Mouse (Mus musculus) forebrain, embryonic 15.5 days (tissue): ENCODE measurements around the gene Adcy2. TPM values are rescaled to one million over a fixed set of nuclear protein-coding genes. Genes with fewer than 3 reads are reported as not detected.

ENCODE experiments used
- ATAC-seq: fragments of 200-750 bp; cut with Nextera tagmentation; replicated peaks from 2 replicates; pipeline ENCODE4 v1.8.0; 2017; ENCODE audit warnings: mild to moderate bottlenecking, moderate TSS enrichment, moderate library complexity
- H3K27ac ChIP-seq: fragments of 300-500 bp; sonication (generic); replicated peaks from 2 replicates; pipeline ENCODE4 v1.5.1; 2015; ENCODE audit warnings: mild to moderate bottlenecking, inconsistent platforms
- H3K27me3 ChIP-seq: fragments of 300-500 bp; sonication (generic); 2 replicates; pipeline ENCODE4 v1.6.1; 2015; ENCODE audit warnings: inconsistent platforms
- H3K36me3 ChIP-seq: fragments of 300-500 bp; sonication (generic); 2 replicates; pipeline ENCODE4 v1.6.1; 2015; ENCODE audit warnings: mild to moderate bottlenecking, inconsistent platforms
- H3K4me1 ChIP-seq: fragments of 300-500 bp; sonication (generic); 2 replicates; pipeline ENCODE4 v1.6.1; 2015; ENCODE audit warnings: inconsistent platforms
- H3K4me2 ChIP-seq: fragments of 300-500 bp; sonication (generic); replicated peaks from 2 replicates; pipeline ENCODE4 v1.6.1; 2015; ENCODE audit warnings: mild to moderate bottlenecking, inconsistent platforms
- H3K4me3 ChIP-seq: fragments of 300-500 bp; sonication (generic); 2 replicates; pipeline ENCODE4 v1.5.1; 2015; ENCODE audit warnings: mild to moderate bottlenecking, inconsistent platforms
- H3K9ac ChIP-seq: fragments of 300-500 bp; sonication (generic); replicated peaks from 2 replicates; pipeline ENCODE4 v1.6.1; 2015; ENCODE audit warnings: mild to moderate bottlenecking, inconsistent platforms
- H3K9me3 ChIP-seq: fragments of 300-500 bp; sonication (generic); 2 replicates; pipeline ENCODE4 v1.6.1; 2016; ENCODE audit warnings: inconsistent platforms
- WGBS: fragments of 180-500 bp; shearing (Covaris S2); methylation state at CpG from one replicate; pipeline ENCODE4 v1.1.7; 2015; ENCODE audit warnings: mixed read lengths; 5-methylcytosine and 5-hydroxymethylcytosine counted together
- polyA plus RNA-seq: library from polyadenylated mRNA; unstranded; fragments of >200 nt; fragmentation: Nextera tagmentation; extraction: Ambion mirVana; gene quantifications from 2 replicates; pipeline ENCODE4 v1.2.1, GENCODE M21; 2015

The Adcy2 gene
- polyA plus RNA-seq, 1 experiment from 2014 or later, result 4.2 TPM

GRCm38 (mm10) chr13:68707296-68707747, 292.0 kb downstream of the Adcy2 start:
- Histone ChIP-seq H3K4me3 (no peak overlapping the region), H3K9me3 (no peaks in the 10 kb centered on the region), H3K9ac (no peak overlapping the region; the same call in 1 of the 2 replicates), H3K27me3 (no peaks in the 10 kb centered on the region), H3K4me1 (peaks cover 11% of the 10 kb centered on the region), H3K27ac (peak overlapping the region; percentile 77), H3K4me2 (no peak overlapping the region), H3K36me3 (no peaks in the 10 kb centered on the region)
- ATAC-seq, result peak; percentile 98
- WGBS, result 35% methylated on average over 6 of the region's 6 CpGs

- WGBS, result 96% methylated on average over 2 of the region's 2 CpGs
- H3K27ac ChIP-seq, result no peak overlapping the region
- H3K9ac ChIP-seq, result no peak overlapping the region
- no peak for ATAC-seq
- no peaks in the 10 kb centered on the region for H3K4me1 ChIP-seq
- no peaks in the 10 kb centered on the region for H3K27me3 ChIP-seq
- no peak overlapping the region for H3K4me3 ChIP-seq
- H3K36me3 ChIP-seq, result no peaks in the 10 kb centered on the region
- no peaks in the 10 kb centered on the region for H3K9me3 ChIP-seq
- no peak overlapping the region for H3K4me2 ChIP-seq
These were observed 314.4 kb downstream of the Adcy2 start for GRCm38 (mm10) chr13:68684919-68685318.

GRCm38 (mm10) chr13:68680429-68680828, 318.9 kb downstream of the Adcy2 start:
- Histone ChIP-seq H3K4me1 (no peaks in the 10 kb centered on the region), H3K27me3 (no peaks in the 10 kb centered on the region), H3K9ac (no peak overlapping the region), H3K9me3 (no peaks in the 10 kb centered on the region), H3K4me3 (no peak overlapping the region), H3K27ac (no peak overlapping the region), H3K36me3 (no peaks in the 10 kb centered on the region), H3K4me2 (no peak overlapping the region)
- 89% methylated on average over 1 of the region's 1 CpGs for WGBS
- ATAC-seq, result no peak

GRCm38 (mm10) chr13:68642786-68643185, 356.6 kb downstream of the Adcy2 start:
- H3K9me3 ChIP-seq, result no peaks in the 10 kb centered on the region
- 85% methylated on average over 1 of the region's 1 CpGs for WGBS
- ATAC-seq, result no peak
- H3K4me1 ChIP-seq, result no peaks in the 10 kb centered on the region
- H3K4me3 ChIP-seq, result no peak overlapping the region
- no peak overlapping the region for H3K27ac ChIP-seq
- H3K4me2 ChIP-seq, result no peak overlapping the region
- no peak overlapping the region for H3K9ac ChIP-seq
- H3K36me3 ChIP-seq, result no peaks in the 10 kb centered on the region
- no peaks in the 10 kb centered on the region for H3K27me3 ChIP-seq

GRCm38 (mm10) chr13:68627041-68627440, 372.3 kb downstream of the Adcy2 start:
- no peak for ATAC-seq
- Histone ChIP-seq H3K4me2 (no peak overlapping the region), H3K9me3 (no peaks in the 10 kb centered on the region), H3K9ac (no peak overlapping the region), H3K27ac (no peak overlapping the region), H3K4me3 (no peak overlapping the region), H3K36me3 (no peaks in the 10 kb centered on the region), H3K27me3 (no peaks in the 10 kb centered on the region), H3K4me1 (no peaks in the 10 kb centered on the region)
- WGBS, result 71% methylated on average over 3 of the region's 3 CpGs

- Histone ChIP-seq H3K4me3 (no peak overlapping the region), H3K36me3 (no peaks in the 10 kb centered on the region), H3K27ac (no peak overlapping the region), H3K9me3 (no peaks in the 10 kb centered on the region), H3K9ac (no peak overlapping the region), H3K4me2 (no peak overlapping the region), H3K27me3 (no peaks in the 10 kb centered on the region), H3K4me1 (no peaks in the 10 kb centered on the region)
- ATAC-seq, result peak; percentile 72
- WGBS, result 65% methylated on average over 6 of the region's 6 CpGs
These were observed 376.5 kb downstream of the Adcy2 start for GRCm38 (mm10) chr13:68622792-68623191.

- Histone ChIP-seq H3K27ac (no peak overlapping the region), H3K4me3 (no peak overlapping the region)
These were observed 391.5 kb downstream of the Adcy2 start for GRCm38 (mm10) chr13:68607652-68608405.

GRCm38 (mm10) chr13:68605689-68606126, 393.6 kb downstream of the Adcy2 start:
- peaks cover 3% of the 10 kb centered on the region; the same call in 1 of the 2 replicates for H3K4me1 ChIP-seq
- no peaks in the 10 kb centered on the region for H3K36me3 ChIP-seq

More at GRCm38 (mm10) chr13:68607652-68608405, 391.5 kb downstream of the Adcy2 start:
- Histone ChIP-seq H3K4me1 (peaks cover 3% of the 10 kb centered on the region; the same call in 1 of the 2 replicates), H3K4me2 (peak overlapping the region; percentile 24; the same call in 1 of the 2 replicates), H3K36me3 (no peaks in the 10 kb centered on the region), H3K9me3 (no peaks in the 10 kb centered on the region), H3K27me3 (no peaks in the 10 kb centered on the region), H3K9ac (no peak overlapping the region)
- ATAC-seq, result peak; percentile 49
- WGBS, result 56% methylated on average over 21 of the region's 21 CpGs

GRCm38 (mm10) chr13:68603085-68603484, 396.3 kb downstream of the Adcy2 start:
- H3K4me2 ChIP-seq, result no peak overlapping the region
- no peak for ATAC-seq
- H3K27me3 ChIP-seq, result no peaks in the 10 kb centered on the region
- no peaks in the 10 kb centered on the region for H3K36me3 ChIP-seq
- 80% methylated on average over 6 of the region's 6 CpGs for WGBS
- no peak overlapping the region for H3K4me3 ChIP-seq
- no peak overlapping the region for H3K9ac ChIP-seq
- H3K27ac ChIP-seq, result no peak overlapping the region
- H3K4me1 ChIP-seq, result peaks cover 3% of the 10 kb centered on the region; the same call in 1 of the 2 replicates
- H3K9me3 ChIP-seq, result no peaks in the 10 kb centered on the region

More at GRCm38 (mm10) chr13:68605689-68606126, 393.6 kb downstream of the Adcy2 start:
- peak overlapping the region; percentile 27 for H3K4me3 ChIP-seq
- WGBS, result 5% methylated on average over 11 of the region's 11 CpGs
- H3K9ac ChIP-seq, result no peak overlapping the region
- peak overlapping the region; percentile 41 for H3K4me2 ChIP-seq
- peak; percentile 70 for ATAC-seq
- H3K27me3 ChIP-seq, result no peaks in the 10 kb centered on the region
- no peaks in the 10 kb centered on the region for H3K9me3 ChIP-seq
- H3K27ac ChIP-seq, result no peak overlapping the region

- H3K4me2 ChIP-seq, result no peak overlapping the region
- H3K4me3 ChIP-seq, result no peak overlapping the region
- peaks cover 6% of the 10 kb centered on the region; the same call in 1 of the 2 replicates for H3K4me1 ChIP-seq
- no peaks in the 10 kb centered on the region for H3K36me3 ChIP-seq
- ATAC-seq, result peak; percentile 51
- WGBS, result 16% methylated on average over 6 of the region's 6 CpGs
- H3K27ac ChIP-seq, result no peak overlapping the region
- H3K9ac ChIP-seq, result no peak overlapping the region
- no peaks in the 10 kb centered on the region for H3K9me3 ChIP-seq
- no peaks in the 10 kb centered on the region for H3K27me3 ChIP-seq
These were observed 398.2 kb downstream of the Adcy2 start for GRCm38 (mm10) chr13:68601184-68601583.

- Histone ChIP-seq H3K36me3 (0 out of 2 replicates have a peak, but pooled peaks cover 2% of the 10 kb centered on the region), H3K4me3 (no peak overlapping the region), H3K27me3 (no peaks in the 10 kb centered on the region), H3K4me1 (0 out of 2 replicates have a peak, but pooled peaks cover 3% of the 10 kb centered on the region), H3K9ac (no peak overlapping the region), H3K9me3 (no peaks in the 10 kb centered on the region), H3K27ac (no peak overlapping the region), H3K4me2 (no peak overlapping the region)
- no peak for ATAC-seq
These were observed 400.4 kb downstream of the Adcy2 start for GRCm38 (mm10) chr13:68598953-68599352.

- H3K4me1 ChIP-seq, result 0 out of 2 replicates have a peak, but pooled peaks cover 3% of the 10 kb centered on the region
- ATAC-seq, result no peak; the same call in 1 of the 2 replicates
- no peak overlapping the region for H3K9ac ChIP-seq
These were observed 401.7 kb downstream of the Adcy2 start for GRCm38 (mm10) chr13:68597667-68598066.

More at GRCm38 (mm10) chr13:68597667-68598066, 401.7 kb downstream of the Adcy2 start:
- Histone ChIP-seq H3K27ac (no peak overlapping the region), H3K4me3 (peak overlapping the region; percentile 20), H3K27me3 (no peaks in the 10 kb centered on the region), H3K4me2 (peak overlapping the region; percentile 35), H3K9me3 (no peaks in the 10 kb centered on the region), H3K36me3 (peaks cover 5% of the 10 kb centered on the region)
- 17% methylated on average over 13 of the region's 13 CpGs for WGBS
